Mouse (Mus musculus) forebrain, embryonic 14.5 days (tissue): Measurements from ENCODE around the gene Pip5k1b. TPM values are rescaled to one million over a fixed set of nuclear protein-coding genes. Genes with fewer than 3 reads are reported as not detected.
A peak's percentile ranks its signal among the peaks of the same experiment; 100 is the strongest.

Source experiments
- ATAC-seq: fragments of 200-750 bp; cut with Nextera tagmentation; 2 replicates; pipeline ENCODE4 v1.8.0; 2017; ENCODE audit warnings: mild to moderate bottlenecking, moderate library complexity
- DNase-seq: peaks from one replicate; pipeline ENCODE4 v3.0.0-alpha.2; 2015; ENCODE audit warnings: low spot score
- H3K27ac ChIP-seq: fragments of 300-500 bp; sonication (generic); 2 replicates; pipeline ENCODE4 v1.5.1; 2014; ENCODE audit warnings: low read depth, mild to moderate bottlenecking, control low read depth, low read length, moderate library complexity
- H3K27me3 ChIP-seq: fragments of 300-500 bp; sonication (generic); replicated peaks from 2 replicates; pipeline ENCODE4 v1.6.1; 2014; ENCODE audit warnings: low read length, control low read depth, mixed read lengths; ENCODE audit not compliant: control insufficient read depth, insufficient read depth
- H3K36me3 ChIP-seq: fragments of 300-500 bp; sonication (generic); 2 replicates; pipeline ENCODE4 v1.6.1; 2014; ENCODE audit warnings: low read length, control low read depth; ENCODE audit not compliant: control insufficient read depth, insufficient read depth
- H3K4me1 ChIP-seq: fragments of 300-500 bp; sonication (generic); 2 replicates; pipeline ENCODE4 v1.6.1; 2014; ENCODE audit warnings: antibody characterized with exemption, low read length, control low read depth; ENCODE audit not compliant: control insufficient read depth, insufficient read depth
- H3K4me2 ChIP-seq: fragments of 300-500 bp; sonication (generic); 2 replicates; pipeline ENCODE4 v1.6.1; 2014; ENCODE audit warnings: mild to moderate bottlenecking, control low read depth, low read length
- H3K4me3 ChIP-seq: fragments of 300-500 bp; sonication (generic); 2 replicates; pipeline ENCODE4 v1.5.1; 2014; ENCODE audit warnings: low read depth, low read length, control low read depth
- H3K9ac ChIP-seq: fragments of 300-500 bp; sonication (generic); 2 replicates; pipeline ENCODE4 v1.6.1; 2014; ENCODE audit warnings: mild to moderate bottlenecking, low read length, control low read depth, moderate library complexity
- H3K9me3 ChIP-seq: fragments of 300-500 bp; sonication (generic); replicated peaks from 2 replicates; pipeline ENCODE4 v1.6.1; 2016; ENCODE audit warnings: low read length, control low read depth, mixed read lengths; ENCODE audit not compliant: control insufficient read depth
- WGBS: fragments of 180-500 bp; shearing (Covaris S2); extraction: QIAGEN DNeasy Blood & Tissue Kit; methylation state at CpG from one replicate; pipeline ENCODE4 v1.1.7; 2014; 5-methylcytosine and 5-hydroxymethylcytosine counted together
- polyA plus RNA-seq: library from polyadenylated mRNA; unstranded; fragments of >200 nt; fragmentation: Nextera tagmentation; extraction: Ambion mirVana; gene quantifications from 2 replicates; pipeline ENCODE4 v1.2.1, GENCODE M21; 2014

Gene Pip5k1b
- polyA plus RNA-seq, 1 experiment from 2014 or later = 2.1 TPM

DNA sequence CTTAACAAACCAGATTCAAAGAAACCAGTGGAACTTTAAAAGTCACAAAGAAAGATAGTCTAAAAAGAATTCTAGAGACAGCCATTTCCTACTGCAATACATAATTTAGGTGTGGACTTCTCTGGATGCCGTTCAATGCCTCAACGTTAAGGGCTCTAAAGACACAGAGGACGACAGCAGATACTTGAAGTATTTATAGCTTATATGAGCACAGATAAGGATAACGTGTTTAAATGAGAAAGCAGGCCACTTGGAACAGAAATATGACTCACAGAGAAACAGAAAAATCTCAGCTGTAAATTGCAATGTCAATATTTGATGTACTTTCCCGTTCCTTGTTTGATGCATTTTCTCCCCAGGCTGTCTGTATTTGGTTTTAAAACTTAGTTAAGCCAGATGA lies 212.9 kb downstream of the Pip5k1b start:
- Histone ChIP-seq H3K27ac (no peak overlapping the region), H3K4me1 (peaks cover 4% of the 10 kb centered on the region; the same call in 1 of the 2 replicates), H3K36me3 (no peaks in the 10 kb centered on the region), H3K9ac (no peak overlapping the region), H3K9me3 (no peaks in the 10 kb centered on the region), H3K4me3 (no peak overlapping the region), H3K27me3 (no peaks in the 10 kb centered on the region), H3K4me2 (no peak overlapping the region)
- ATAC-seq (no peak), DNase-seq (no peak)
- WGBS = 83% methylated on average over 5 of the region's 5 CpGs

DNA sequence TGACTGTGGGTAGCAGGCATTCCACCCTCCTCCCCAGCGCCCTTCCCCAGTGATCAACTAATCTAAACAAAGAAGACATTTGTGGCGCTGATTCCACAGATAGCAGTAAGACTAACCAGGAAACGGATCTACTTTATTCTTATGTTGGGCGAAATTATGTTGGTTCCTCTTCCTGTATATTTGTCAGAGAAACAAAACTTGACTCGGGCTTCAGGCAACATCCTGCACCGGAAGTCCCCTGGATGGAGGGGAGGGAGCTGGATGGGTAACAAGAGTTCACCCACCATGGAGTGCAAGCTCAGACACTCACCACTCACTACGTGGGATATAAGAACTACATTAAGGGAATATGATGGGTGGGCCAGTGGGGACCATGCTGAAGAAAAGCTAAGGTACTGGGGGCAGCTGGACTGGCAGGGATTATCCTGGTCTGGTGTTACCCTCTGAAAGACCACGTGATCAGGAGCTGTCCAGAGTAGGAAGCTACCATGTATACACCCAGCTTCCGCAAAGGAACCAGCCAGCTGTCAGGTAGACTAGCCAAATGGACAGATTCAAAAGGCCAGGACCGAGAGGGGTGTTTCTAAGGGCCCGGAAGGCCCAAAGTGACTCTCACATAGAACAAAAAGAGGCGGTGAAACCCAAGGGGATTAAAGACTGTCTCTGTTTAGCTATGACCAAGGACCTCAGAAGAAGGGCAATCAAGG lies 219.1 kb downstream of the Pip5k1b start:
- Histone ChIP-seq H3K36me3 (no peaks in the 10 kb centered on the region), H3K27ac (no peak overlapping the region), H3K4me2 (no peak overlapping the region), H3K9ac (no peak overlapping the region), H3K4me1 (peaks cover 7% of the 10 kb centered on the region; the same call in 1 of the 2 replicates), H3K27me3 (no peaks in the 10 kb centered on the region), H3K9me3 (no peaks in the 10 kb centered on the region), H3K4me3 (no peak overlapping the region)
- no peak for ATAC-seq
- 72% methylated on average over 12 of the region's 12 CpGs for WGBS
- no peak for DNase-seq

- Histone ChIP-seq H3K36me3 (no peaks in the 10 kb centered on the region), H3K27ac (no peak overlapping the region), H3K4me1 (peaks cover 7% of the 10 kb centered on the region; the same call in 1 of the 2 replicates), H3K9me3 (no peaks in the 10 kb centered on the region), H3K4me2 (no peak overlapping the region), H3K27me3 (no peaks in the 10 kb centered on the region), H3K9ac (no peak overlapping the region), H3K4me3 (no peak overlapping the region)
- ATAC-seq (no peak), DNase-seq (no peak)
- WGBS = 41% methylated on average over 4 of the region's 4 CpGs
Measured at GRCm38 (mm10) chr19:24335611-24336343, 219.9 kb downstream of the Pip5k1b start.

GRCm38 (mm10) chr19:24332956-24333355 lies 222.7 kb downstream of the Pip5k1b start:
- H3K27me3 ChIP-seq = no peaks in the 10 kb centered on the region
- no peak for ATAC-seq

DNA sequence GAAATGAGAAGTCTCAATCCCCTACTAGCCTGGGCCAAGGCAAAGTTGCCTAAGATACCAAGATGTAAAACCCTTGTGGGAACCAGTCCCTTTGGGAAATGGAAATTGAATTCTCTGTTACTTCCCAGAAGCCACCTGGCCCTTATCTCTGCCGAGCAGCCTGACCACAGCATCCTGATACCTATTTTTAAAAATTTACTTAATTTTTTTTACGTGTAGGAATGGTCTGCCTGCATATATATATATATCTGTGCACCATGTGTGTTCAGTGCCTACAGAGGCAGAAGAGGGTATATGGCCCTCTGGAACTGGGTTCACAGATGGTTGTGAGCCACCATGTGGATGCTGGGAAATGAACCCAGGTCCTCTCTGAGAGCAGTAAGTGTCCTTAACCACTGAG lies 224.4 kb downstream of the Pip5k1b start:
- Histone ChIP-seq H3K4me1 (peaks cover 2% of the 10 kb centered on the region; the same call in 1 of the 2 replicates), H3K9ac (no peak overlapping the region), H3K4me3 (no peak overlapping the region), H3K27me3 (no peaks in the 10 kb centered on the region), H3K27ac (no peak overlapping the region), H3K9me3 (no peaks in the 10 kb centered on the region), H3K4me2 (no peak overlapping the region), H3K36me3 (no peaks in the 10 kb centered on the region)
- 86% methylated on average over 2 of the region's 2 CpGs for WGBS
- ATAC-seq = no peak
- no peak for DNase-seq

More at GRCm38 (mm10) chr19:24332956-24333355, 222.7 kb downstream of the Pip5k1b start:
- no peak overlapping the region for H3K4me2 ChIP-seq
- H3K9ac ChIP-seq = no peak overlapping the region
- H3K4me3 ChIP-seq = no peak overlapping the region
- 74% methylated on average over 5 of the region's 5 CpGs for WGBS
- no peak for DNase-seq
- peaks cover 4% of the 10 kb centered on the region; the same call in 1 of the 2 replicates for H3K4me1 ChIP-seq
- H3K9me3 ChIP-seq = no peaks in the 10 kb centered on the region
- no peaks in the 10 kb centered on the region for H3K36me3 ChIP-seq
- H3K27ac ChIP-seq = no peak overlapping the region

- Histone ChIP-seq H3K9me3 (no peaks in the 10 kb centered on the region), H3K36me3 (no peaks in the 10 kb centered on the region), H3K27ac (no peak overlapping the region), H3K9ac (no peak overlapping the region), H3K4me2 (no peak overlapping the region), H3K27me3 (no peaks in the 10 kb centered on the region), H3K4me3 (no peak overlapping the region), H3K4me1 (no peaks in the 10 kb centered on the region; the same call in 1 of the 2 replicates)
- 76% methylated on average over 2 of the region's 2 CpGs for WGBS
- no peak for ATAC-seq
- no peak for DNase-seq
Measured at GRCm38 (mm10) chr19:24330366-24330765, 225.3 kb downstream of the Pip5k1b start.

DNA sequence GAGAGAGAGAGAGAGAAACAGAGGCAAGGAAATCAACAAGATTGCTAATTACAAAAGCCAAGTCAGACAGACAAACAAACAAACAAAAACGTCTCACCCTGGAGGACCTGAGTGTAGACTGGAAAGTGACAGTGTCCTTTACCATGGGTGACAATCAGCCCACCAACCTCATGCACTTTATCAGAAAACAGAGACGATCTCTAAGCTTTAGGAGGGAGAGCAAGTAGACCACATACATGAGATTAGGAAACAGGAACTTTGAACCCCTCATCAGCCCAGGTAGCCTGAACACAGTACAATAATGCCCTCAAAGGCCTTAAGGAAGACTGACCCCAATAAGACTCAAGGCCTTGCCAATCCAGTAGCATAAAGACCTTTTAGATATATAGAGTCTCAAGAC lies 227.8 kb downstream of the Pip5k1b start:
- Histone ChIP-seq H3K9ac (no peak overlapping the region), H3K9me3 (no peaks in the 10 kb centered on the region), H3K4me1 (peaks cover 5% of the 10 kb centered on the region; the same call in 1 of the 2 replicates), H3K27ac (no peak overlapping the region), H3K4me3 (no peak overlapping the region), H3K4me2 (no peak overlapping the region), H3K36me3 (no peaks in the 10 kb centered on the region), H3K27me3 (no peaks in the 10 kb centered on the region)
- ATAC-seq (no peak), DNase-seq (no peak)
- 63% methylated on average over 2 of the region's 2 CpGs for WGBS

GRCm38 (mm10) chr19:24326969-24327368 lies 228.7 kb downstream of the Pip5k1b start:
- Histone ChIP-seq H3K27ac (no peak overlapping the region), H3K9me3 (no peaks in the 10 kb centered on the region), H3K4me3 (no peak overlapping the region), H3K9ac (no peak overlapping the region), H3K27me3 (no peaks in the 10 kb centered on the region), H3K36me3 (no peaks in the 10 kb centered on the region), H3K4me2 (no peak overlapping the region), H3K4me1 (peaks cover 5% of the 10 kb centered on the region; the same call in 1 of the 2 replicates)
- 5% methylated on average over 1 of the region's 1 CpGs for WGBS
- DNase-seq (peak; percentile 55), ATAC-seq (peak; percentile 50; the same call in 1 of the 2 replicates)

DNA sequence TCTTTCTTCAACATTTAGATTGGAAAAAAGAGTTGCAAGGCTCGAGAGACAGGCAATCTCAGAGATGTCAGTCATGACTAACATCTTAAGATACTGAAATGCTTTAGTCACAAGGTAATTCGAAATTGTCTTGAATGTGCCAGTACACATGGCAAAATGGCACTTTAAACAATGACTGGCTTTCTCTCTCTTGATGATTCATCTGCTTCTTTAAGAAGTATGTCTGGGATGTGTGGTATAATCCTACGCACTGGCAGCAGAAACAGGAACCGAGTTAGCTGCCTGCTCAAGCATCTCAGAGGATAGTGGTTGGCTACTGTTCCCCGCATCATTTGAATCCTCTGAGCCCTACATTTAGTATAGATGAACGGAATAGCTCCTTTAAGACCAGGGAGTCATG lies 230.0 kb downstream of the Pip5k1b start:
- peaks cover 5% of the 10 kb centered on the region; the same call in 1 of the 2 replicates for H3K4me1 ChIP-seq
- no peaks in the 10 kb centered on the region for H3K27me3 ChIP-seq
- H3K9ac ChIP-seq = no peak overlapping the region
- H3K4me3 ChIP-seq = no peak overlapping the region
- 79% methylated on average over 6 of the region's 6 CpGs for WGBS
- no peak overlapping the region for H3K4me2 ChIP-seq
- DNase-seq = no peak
- H3K36me3 ChIP-seq = no peaks in the 10 kb centered on the region
- H3K9me3 ChIP-seq = no peaks in the 10 kb centered on the region
- no peak for ATAC-seq
- H3K27ac ChIP-seq = no peak overlapping the region
